Mouse (Mus musculus): Measurements from ENCODE around the gene Smco4. TPM values are rescaled to one million over a fixed set of nuclear protein-coding genes. Genes with fewer than 3 reads are reported as not detected.

Gene Smco4
- total and polyA plus RNA-seq, 3 experiments = not detected

GRCm38 (mm10) chr9:15533336-15534070 is 40.3 kb downstream of the Smco4 start:
- Histone ChIP-seq H3K36me3 (ENCODE audit: control insufficient read depth in 1 of 2, insufficient read depth in 2 of 2, low read length in 2 of 2) (no peaks in the 10 kb centered on the region), H3K27me3 (ENCODE audit: control insufficient read depth in 1 of 2, insufficient read depth in 2 of 2, low read length in 2 of 2) (no peaks in the 10 kb centered on the region)
- no peak for DNase-seq (ENCODE audit: low read depth, low spot score)

DNA sequence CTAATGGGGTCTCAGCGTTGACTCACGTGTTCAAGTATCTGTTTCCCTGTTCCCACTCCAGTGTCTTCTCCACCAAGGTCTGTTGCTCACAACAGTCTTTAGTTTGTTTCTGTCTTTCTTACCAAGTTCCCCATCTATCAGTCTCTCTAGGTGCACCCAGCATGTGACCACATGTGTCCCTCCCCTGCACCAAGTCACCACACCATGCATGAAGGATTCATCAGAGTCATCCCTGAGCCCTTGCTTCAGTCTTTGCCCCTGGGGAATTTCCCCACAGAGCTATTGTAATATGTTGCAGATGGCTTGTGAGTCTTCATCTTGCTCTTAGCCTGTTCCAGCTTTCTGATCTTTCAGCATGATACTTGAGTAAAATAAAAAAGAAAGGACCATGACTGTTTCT is 40.9 kb downstream of the Smco4 start:
- H3K4me3 ChIP-seq (ENCODE audit: control insufficient read depth in 1 of 2, insufficient read depth in 1 of 2, low read depth in 2 of 2, low read length in 2 of 2) = no peak overlapping the region
- no peak overlapping the region for H3K27ac ChIP-seq (ENCODE audit: control insufficient read depth, low read depth, low read length)
- no peak overlapping the region for H3K9ac ChIP-seq (ENCODE audit: control insufficient read depth, low read depth, low read length, poor library complexity, severe bottlenecking)
- H3K79me2 ChIP-seq (ENCODE audit: control insufficient read depth, insufficient read depth, low read length, poor library complexity) = no peaks in the 10 kb centered on the region
- DNase-seq (ENCODE audit: low read depth, low spot score) = no peak
- TF ChIP-seq JUND (IDR thresholded peaks at IDR 0.05; ENCODE audit: low read depth, low read length) = no peak
- no peak for TF ChIP-seq CTCF (IDR thresholded peaks at IDR 0.05 in 2 of 3, conservative IDR thresholded peaks at IDR 0.05 in 1 of 3; ENCODE audit: control insufficient read depth in 1 of 3, insufficient read depth in 1 of 3, low read depth in 2 of 3, low read length in 3 of 3, poor library complexity in 1 of 3, severe bottlenecking in 1 of 3)
- no peak for TF ChIP-seq POLR2AphosphoS5 (IDR thresholded peaks at IDR 0.05; ENCODE audit: borderline replicate concordance, low read depth, low read length)
- no peak for TF ChIP-seq UBTF (IDR thresholded peaks at IDR 0.05; ENCODE audit: borderline replicate concordance, insufficient read depth, low read depth, low read length)
- TF ChIP-seq CHD2 (IDR thresholded peaks at IDR 0.05; ENCODE audit: low read length) = no peak
- TF ChIP-seq ZKSCAN1 (IDR thresholded peaks at IDR 0.05; ENCODE audit: low read depth, low read length) = no peak
- TF ChIP-seq POLR2AphosphoS2 (IDR thresholded peaks at IDR 0.05; ENCODE audit: low read length) = no peak
- no peak for TF ChIP-seq MEF2A (IDR thresholded peaks at IDR 0.05; ENCODE audit: extremely low read depth, insufficient replicate concordance, low read depth, low read length, poor library complexity, severe bottlenecking)
- no peak for TF ChIP-seq NRF1 (IDR thresholded peaks at IDR 0.05; ENCODE audit: insufficient read depth, low read depth, low read length, poor library complexity, severe bottlenecking)
- no peak for TF ChIP-seq E2F4 (IDR thresholded peaks at IDR 0.05; ENCODE audit: borderline replicate concordance, low read depth, low read length)
- no peak for TF ChIP-seq NELFE (IDR thresholded peaks at IDR 0.05; ENCODE audit: low read depth, low read length)
- TF ChIP-seq HCFC1 (IDR thresholded peaks at IDR 0.05; ENCODE audit: low read depth, low read length) = no peak
- no peak for TF ChIP-seq MAX (IDR thresholded peaks at IDR 0.05; ENCODE audit: low read length)
- no peak for TF ChIP-seq SIN3A (IDR thresholded peaks at IDR 0.05; ENCODE audit: low read length)
- TF ChIP-seq MYB (IDR thresholded peaks at IDR 0.05; ENCODE audit: low read depth, low read length) = no peak
- no peaks in the 10 kb centered on the region for H3K9me3 ChIP-seq (replicated peaks; ENCODE audit: insufficient read depth, low read length)
- no peaks in the 10 kb centered on the region for H3K27me3 ChIP-seq (ENCODE audit: control insufficient read depth in 1 of 2, insufficient read depth in 2 of 2, low read length in 2 of 2)
- no peaks in the 10 kb centered on the region for H3K36me3 ChIP-seq (ENCODE audit: control insufficient read depth in 1 of 2, insufficient read depth in 2 of 2, low read length in 2 of 2)
- peaks cover 0 to 5% of the 10 kb centered on the region in 2 experiments; a peak in 1 of 4 replicates for H3K4me1 ChIP-seq (ENCODE audit: control insufficient read depth in 1 of 2, insufficient read depth in 2 of 2, low read length in 2 of 2)

More at GRCm38 (mm10) chr9:15533336-15534070, 40.3 kb downstream of the Smco4 start:
- TF ChIP-seq CTCF (IDR thresholded peaks at IDR 0.05 in 2 of 3, conservative IDR thresholded peaks at IDR 0.05 in 1 of 3; ENCODE audit: control insufficient read depth in 1 of 3, insufficient read depth in 1 of 3, low read depth in 2 of 3, low read length in 3 of 3, poor library complexity in 1 of 3, severe bottlenecking in 1 of 3) (no peak), ZKSCAN1 (IDR thresholded peaks at IDR 0.05; ENCODE audit: low read depth, low read length) (no peak), UBTF (IDR thresholded peaks at IDR 0.05; ENCODE audit: borderline replicate concordance, insufficient read depth, low read depth, low read length) (no peak), E2F4 (IDR thresholded peaks at IDR 0.05; ENCODE audit: borderline replicate concordance, low read depth, low read length) (no peak), USF1 (IDR thresholded peaks at IDR 0.05; ENCODE audit: low read depth, low read length) (no peak)
- no peak overlapping the region for H3K27ac ChIP-seq (ENCODE audit: control insufficient read depth, low read depth, low read length)
- H3K4me3 ChIP-seq (ENCODE audit: control insufficient read depth in 1 of 2, insufficient read depth in 1 of 2, low read depth in 2 of 2, low read length in 2 of 2) = no peak overlapping the region
- no peaks in the 10 kb centered on the region for H3K9me3 ChIP-seq (replicated peaks; ENCODE audit: insufficient read depth, low read length)
- no peaks in the 10 kb centered on the region for H3K79me2 ChIP-seq (ENCODE audit: control insufficient read depth, insufficient read depth, low read length, poor library complexity)
- H3K9ac ChIP-seq (ENCODE audit: control insufficient read depth, low read depth, low read length, poor library complexity, severe bottlenecking) = no peak overlapping the region
- H3K4me1 ChIP-seq (ENCODE audit: control insufficient read depth in 1 of 2, insufficient read depth in 2 of 2, low read length in 2 of 2) = peaks cover 0 to 5% of the 10 kb centered on the region in 2 experiments; a peak in 1 of 4 replicates

All from MEL (cell line).